Mouse (Mus musculus) Patski (cell line): ENCODE results near the gene Psmc2. TPM values are rescaled to one million over a fixed set of nuclear protein-coding genes. Genes with fewer than 3 reads are reported as not detected.

Experiments
- ATAC-seq: fragments of 100-300 bp; one replicate; pipeline ENCODE4 v1.8.0; 2021
- CTCF ChIA-PET: fragments of 350-600 bp; sonication (Branson Sonifier 250); formaldehyde crosslinking; loops from one replicate; lab custom pipeline; 2022; ENCODE audit warnings: inconsistent platforms; lab: Charles Lee
- POLR2A ChIA-PET: fragments of 350-600 bp; sonication (Branson Sonifier 250); formaldehyde crosslinking; loops from one replicate; lab custom pipeline; 2022; ENCODE audit warnings: antibody characterized with exemption, inconsistent platforms; lab: Charles Lee
- DNase-seq: peaks from one replicate; pipeline ENCODE4 v3.0.0-alpha.2; 2011; ENCODE audit warnings: low read depth, low spot score
- H3K27me3 ChIP-seq: fragments of 371-371 bp; one replicate; pipeline ENCODE4 v1.5.1; 2021
- CTCF ChIP-seq: fragments of 100-300 bp; IDR thresholded peaks from one replicate; pipeline ENCODE4 v1.5.1; 2021
- in situ Hi-C: fragments of 300-500 bp; cut with MboI; formaldehyde crosslinking; loops from 3 replicates; pipeline ENCODE4 v1.11.1; 2018; ENCODE audit warnings: low pct_unique_long_range_greater_than_20kb, mixed read lengths
- polyA plus RNA-seq: library from polyadenylated mRNA; unstranded; gene quantifications from one replicate; pipeline ENCODE4 v1.2.3, GENCODE M21; 2021

Psmc2 gene
- polyA plus RNA-seq, 1 experiment from 2014 or later: 173 TPM

DNA sequence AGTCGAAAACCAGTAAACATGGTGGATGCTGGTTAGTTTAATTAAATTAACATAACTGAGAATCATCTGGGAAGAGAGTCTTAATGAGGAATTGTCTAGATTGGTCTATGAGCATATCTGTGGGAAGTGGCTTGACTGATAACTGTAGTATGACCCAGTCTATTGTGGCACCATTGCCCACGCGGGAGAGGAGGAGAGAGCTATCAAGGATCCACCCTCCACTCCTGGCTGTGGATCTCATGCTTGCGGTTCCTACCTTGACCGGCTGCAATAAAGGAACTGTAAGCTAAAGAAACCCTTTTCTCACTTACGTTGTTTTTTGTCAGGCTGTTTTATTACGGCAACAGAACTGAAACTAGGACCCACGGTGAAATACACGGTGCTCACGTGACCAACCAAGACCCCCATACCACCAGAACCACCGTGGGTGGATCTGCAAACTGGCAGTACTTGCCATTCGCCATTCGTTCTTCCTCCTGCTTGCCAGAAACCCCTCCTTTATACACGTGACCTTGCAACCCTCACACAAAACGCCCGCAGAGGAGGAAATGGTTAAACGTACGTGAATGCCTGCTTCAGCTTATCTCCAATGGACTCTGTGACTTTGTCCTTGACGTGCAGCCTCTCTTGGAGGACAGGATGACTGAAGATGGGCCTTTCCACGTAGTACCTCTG lies 61.7 kb downstream of the Psmc2 start:
- in situ Hi-C loops: loop anchor here (25.0 kb wide), 1 partner anchor 666 kb away; no protein-coding TSS in a partner anchor
- ChIA-PET POLR2A (no interaction called here), CTCF (interaction anchor here (1.2 to 1.4 kb wide), 2 partner anchors 9 to 14 kb away, joined by 3 read pairs; no protein-coding TSS in a partner anchor)
- no peak for TF ChIP-seq CTCF
- ATAC-seq: no peak
- no peak for DNase-seq
- peaks cover 12% of the 10 kb centered on the region for H3K27me3 ChIP-seq

DNA sequence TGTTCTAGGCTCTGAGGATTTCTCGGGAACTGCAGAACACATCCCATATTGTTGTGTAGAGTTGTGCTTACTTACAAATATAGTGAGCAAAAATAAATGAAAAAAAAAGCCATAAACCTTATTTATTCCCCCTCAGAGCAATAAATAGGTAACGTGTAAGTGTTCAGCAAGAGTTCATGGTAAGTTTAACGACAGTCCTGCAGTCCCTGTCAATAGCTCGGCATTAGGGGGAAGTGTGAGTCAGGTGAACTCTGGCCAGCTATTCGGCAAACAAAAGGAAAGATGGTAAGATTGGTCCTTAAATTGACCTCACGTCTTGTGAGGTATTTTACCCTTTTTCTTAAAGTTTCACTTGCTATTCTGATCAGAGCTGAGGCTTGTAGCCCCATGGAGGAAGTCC lies 62.4 kb downstream of the Psmc2 start:
- in situ Hi-C loops: loop anchor here (25.0 kb wide), 1 partner anchor 665 kb away; no protein-coding TSS in a partner anchor
- ATAC-seq: no peak
- no peak for DNase-seq
- H3K27me3 ChIP-seq: peaks cover 13% of the 10 kb centered on the region
- ChIA-PET CTCF (interaction anchor here (1.2 to 1.3 kb wide), 2 partner anchors 8 to 19 kb away, joined by 3 read pairs; partner anchors contain the start of gene Slc26a5), POLR2A (no interaction called here)
- TF ChIP-seq CTCF: no peak

DNA sequence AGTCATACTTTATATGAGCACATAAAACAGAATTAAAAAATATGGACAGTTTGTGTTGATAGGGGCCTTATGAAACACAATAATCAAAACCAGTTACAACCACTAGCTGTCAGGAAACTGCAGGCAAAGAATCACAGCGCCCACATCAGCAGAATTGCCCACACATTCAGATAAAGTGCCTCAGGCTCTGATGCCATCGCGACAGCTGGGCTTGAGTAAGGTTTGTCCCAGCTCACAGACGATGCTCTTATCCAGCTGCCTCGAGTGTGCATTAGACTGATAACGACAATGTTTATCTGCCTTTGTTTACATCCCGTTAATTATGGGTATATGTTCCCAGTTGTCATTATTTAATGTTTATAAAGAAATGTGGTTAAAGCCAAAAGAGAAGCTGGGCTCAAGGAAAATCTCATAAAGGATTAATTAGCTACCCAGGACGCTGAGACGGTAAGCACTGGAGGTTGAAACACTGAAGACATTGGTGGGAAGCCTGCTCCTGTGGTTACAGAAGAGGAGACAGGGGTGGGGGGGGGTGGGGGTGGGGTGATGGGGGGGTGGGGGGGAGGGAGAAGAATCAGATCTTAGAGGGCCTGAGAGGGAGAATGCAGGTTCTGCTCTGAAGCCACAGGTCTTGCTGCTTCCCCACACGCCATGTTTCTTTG lies 66.7 kb downstream of the Psmc2 start:
- POLR2A ChIA-PET: no interaction called here
- in situ Hi-C loops: no loop called here
- no peak for TF ChIP-seq CTCF
- DNase-seq (no peak), ATAC-seq (no peak)
- H3K27me3 ChIP-seq: peaks cover 33% of the 10 kb centered on the region
- CTCF ChIA-PET: interaction anchor here (1.3 kb wide), 1 partner anchor 9 kb away, joined by 4 read pairs; no protein-coding TSS in a partner anchor

Other genes with a start within 250 kb of the Psmc2 start
- gene Lrrc17, start 241.7 kb upstream of the Psmc2 start, polyA plus RNA-seq: not detected
- 0.15 TPM for gene Fbxl13, start 139.6 kb upstream of the Psmc2 start, polyA plus RNA-seq
- gene Armc10, start 139.5 kb upstream of the Psmc2 start, polyA plus RNA-seq: 42.2 TPM
- 5.2 TPM for gene Napepld, start 83.9 kb upstream of the Psmc2 start, polyA plus RNA-seq
- gene Pmpcb, start 48.1 kb upstream of the Psmc2 start, polyA plus RNA-seq: 178 TPM
- gene Dnajc2, start within 50 bp of the Psmc2 start, polyA plus RNA-seq: 67.5 TPM
- gene Slc26a5, start 80.3 kb downstream of the Psmc2 start, polyA plus RNA-seq: not detected